Mouse (Mus musculus): ENCODE data around the gene Rcn3. TPM values are rescaled to one million over a fixed set of nuclear protein-coding genes. Genes with fewer than 3 reads are reported as not detected.
A peak's percentile ranks its signal among the peaks of the same experiment; 100 is the strongest.

Gene Rcn3
- total and polyA plus RNA-seq, 3 experiments: 0.38 TPM; not detected in 2

GRCm38 (mm10) chr7:45083300-45083890, 8.6 kb downstream of the Rcn3 start:
- DNase-seq (ENCODE audit: extremely low read depth): no peak
- Histone ChIP-seq H3K79me2 (replicated peaks; ENCODE audit: control insufficient read depth, extremely low read depth, insufficient read depth, poor library complexity, severe bottlenecking) (no peaks in the 10 kb centered on the region), H3K9me3 (replicated peaks; ENCODE audit: low read length) (peaks cover 4% of the 10 kb centered on the region), H3K4me3 (replicated peaks in 1 of 3; ENCODE audit: low read depth in 2 of 3, low read length in 2 of 3, poor library complexity in 1 of 3) (peak overlapping the region in 2 of 3 experiments; percentile 32 to 45), H3K4me2 (ENCODE audit: insufficient read depth, low read depth, poor library complexity, severe bottlenecking) (peak overlapping the region; percentile 62), H3K27me3 (replicated peaks) (no peaks in the 10 kb centered on the region), H3K9ac (ENCODE audit: insufficient read depth, low read depth) (peak overlapping the region; percentile 6; the same call in 1 of the 2 replicates), H3K4me1 (ENCODE audit: control insufficient read depth in 1 of 2, insufficient read depth in 2 of 2) (0 out of 4 replicates have a peak, but pooled peaks cover 2 to 6% of the 10 kb centered on the region in 2 experiments), H3K27ac (ENCODE audit: insufficient read depth, low read depth) (no peak overlapping the region), H3K36me3 (replicated peaks in 1 of 2; ENCODE audit: control insufficient read depth in 1 of 2, insufficient read depth in 1 of 2, low read length in 1 of 2) (peaks cover 0 to 3% of the 10 kb centered on the region in 2 experiments)
- in situ Hi-C loops (cut with MboI; ENCODE audit: low pct_ligation_motif_present, low pct_unique_long_range_greater_than_20kb, low sequenced_read_pairs) (loop anchor here (5.0 kb wide), 1 partner anchor 44 kb away; the partner anchor contains the start of gene Rpl13a), dilution Hi-C loops (cut with MboI; ENCODE audit: extremely low pct_ligation_motif_present, extremely low pct_unique_long_range_greater_than_20kb, low sequenced_read_pairs) (no loop called here)
- TF ChIP-seq POLR2A (IDR thresholded peaks at IDR 0.05; ENCODE audit: low read depth, low read length) (0 out of 2 replicates have a peak, but pooled peaks have one; percentile 44), NRF1 (IDR thresholded peaks at IDR 0.05; ENCODE audit: low read depth, low read length) (no peak), SIN3A (IDR thresholded peaks at IDR 0.05; ENCODE audit: low read length) (no peak)

GRCm38 (mm10) chr7:45082401-45083299, 9.4 kb downstream of the Rcn3 start:
- peaks cover 4% of the 10 kb centered on the region for H3K9me3 ChIP-seq (replicated peaks; ENCODE audit: low read length)

More at GRCm38 (mm10) chr7:45082401-45083299, 9.4 kb downstream of the Rcn3 start:
- in situ Hi-C loops (cut with MboI; ENCODE audit: low pct_ligation_motif_present, low pct_unique_long_range_greater_than_20kb, low sequenced_read_pairs): loop anchor here (5.0 kb wide), 1 partner anchor 45 kb away; the partner anchor contains the start of gene Rpl13a
- H3K79me2 ChIP-seq (replicated peaks; ENCODE audit: control insufficient read depth, extremely low read depth, insufficient read depth, poor library complexity, severe bottlenecking): no peaks in the 10 kb centered on the region
- DNase-seq (ENCODE audit: extremely low read depth): no peak
- peak overlapping the region; percentile 21; the same call in 1 of the 2 replicates for H3K9ac ChIP-seq (ENCODE audit: insufficient read depth, low read depth)
- H3K4me3 ChIP-seq (replicated peaks in 1 of 3; ENCODE audit: low read depth in 2 of 3, low read length in 2 of 3, poor library complexity in 1 of 3): peak overlapping the region in 2 of 3 experiments; percentile 32 to 45
- no peak overlapping the region for H3K27ac ChIP-seq (ENCODE audit: insufficient read depth, low read depth)
- no peaks in the 10 kb centered on the region for H3K27me3 ChIP-seq (replicated peaks)
- H3K4me1 ChIP-seq (ENCODE audit: control insufficient read depth in 1 of 2, insufficient read depth in 2 of 2): 0 out of 4 replicates have a peak, but pooled peaks cover 2 to 6% of the 10 kb centered on the region in 2 experiments
- dilution Hi-C loops (cut with MboI; ENCODE audit: extremely low pct_ligation_motif_present, extremely low pct_unique_long_range_greater_than_20kb, low sequenced_read_pairs): no loop called here
- TF ChIP-seq RCOR1 (conservative IDR thresholded peaks at IDR 0.05; ENCODE audit: low read depth, low read length) (no peak), CTCF (conservative IDR thresholded peaks at IDR 0.05 in 1 of 2, IDR thresholded peaks at IDR 0.05 in 1 of 2; ENCODE audit: low read depth in 2 of 2, low read length in 2 of 2) (peak in 1 of 2 experiments; percentile 25; a peak in 2 of 4 replicates), NELFE (IDR thresholded peaks at IDR 0.05; ENCODE audit: low read depth, low read length) (no peak), POLR2A (IDR thresholded peaks at IDR 0.05; ENCODE audit: low read depth, low read length) (no peak; the same call in 1 of the 2 replicates), E2F4 (IDR thresholded peaks at IDR 0.05; ENCODE audit: insufficient replicate concordance, low read depth, low read length) (no peak), MYC (IDR thresholded peaks at IDR 0.05; ENCODE audit: low read depth, low read length) (no peak), USF2 (conservative IDR thresholded peaks at IDR 0.05; ENCODE audit: low read depth, low read length) (peak; percentile 21; the same call in 1 of the 2 replicates), SMC3 (IDR thresholded peaks at IDR 0.05; ENCODE audit: low read depth, low read length) (no peak), BHLHE40 (IDR thresholded peaks at IDR 0.05; ENCODE audit: low read depth, low read length) (no peak), NRF1 (IDR thresholded peaks at IDR 0.05; ENCODE audit: low read depth, low read length) (no peak), MEF2A (IDR thresholded peaks at IDR 0.05; ENCODE audit: borderline replicate concordance, low read depth, low read length) (no peak), TBP (conservative IDR thresholded peaks at IDR 0.05; ENCODE audit: low read depth, low read length) (no peak), ZNF384 (IDR thresholded peaks at IDR 0.05; ENCODE audit: low read depth, low read length) (no peak), JUND (conservative IDR thresholded peaks at IDR 0.05; ENCODE audit: low read depth, low read length) (no peak), TCF12 (IDR thresholded peaks at IDR 0.05; ENCODE audit: low read depth, low read length) (peak; percentile 10; the same call in 1 of the 2 replicates), MAZ (IDR thresholded peaks at IDR 0.05; ENCODE audit: low read depth, low read length) (peak; percentile 30; the same call in 1 of the 2 replicates), IRF4 (IDR thresholded peaks at IDR 0.05; ENCODE audit: low read depth, low read length) (no peak), UBTF (IDR thresholded peaks at IDR 0.05; ENCODE audit: low read depth, low read length) (no peak), HCFC1 (IDR thresholded peaks at IDR 0.05; ENCODE audit: low read depth, low read length) (no peak), ETS1 (conservative IDR thresholded peaks at IDR 0.05; ENCODE audit: low read depth, low read length) (no peak), USF1 (IDR thresholded peaks at IDR 0.05; ENCODE audit: low read depth, low read length) (peak; percentile 71), KAT2A (IDR thresholded peaks at IDR 0.05; ENCODE audit: insufficient replicate concordance, low read length) (no peak), ZC3H11A (IDR thresholded peaks at IDR 0.05; ENCODE audit: low read depth, low read length) (no peak), MXI1 (IDR thresholded peaks at IDR 0.05; ENCODE audit: low read depth, low read length) (0 out of 2 replicates have a peak, but pooled peaks have one; percentile 42), SIN3A (IDR thresholded peaks at IDR 0.05; ENCODE audit: low read length) (peak; percentile 65; the same call in 1 of the 2 replicates), ZMIZ1 (IDR thresholded peaks at IDR 0.05; ENCODE audit: low read depth, low read length) (no peak), ELF1 (IDR thresholded peaks at IDR 0.05; ENCODE audit: low read depth, low read length) (peak; percentile 64; the same call in 1 of the 2 replicates), CHD2 (IDR thresholded peaks at IDR 0.05; ENCODE audit: low read length) (no peak)
- peak overlapping the region; percentile 62 for H3K4me2 ChIP-seq (ENCODE audit: insufficient read depth, low read depth, poor library complexity, severe bottlenecking)
- peaks cover 3 to 10% of the 10 kb centered on the region in 2 experiments for H3K36me3 ChIP-seq (replicated peaks in 1 of 2; ENCODE audit: control insufficient read depth in 1 of 2, insufficient read depth in 1 of 2, low read length in 1 of 2)

Data from CH12.LX (cell line).